Mouse (Mus musculus): ENCODE results near the gene Dnajc22.

GRCm38 (mm10) chr15:99096061-99096793 lies 3.3 kb downstream of the Dnajc22 start:
- TF ChIP-seq CTCF (IDR thresholded peaks at IDR 0.05; ENCODE audit: borderline replicate concordance, insufficient read depth, low read depth, low read length): no peak
- no peak for TF ChIP-seq POLR2A (IDR thresholded peaks at IDR 0.05; ENCODE audit: borderline replicate concordance, insufficient read depth, low read length)

Measured in cerebellum, adult 2 months (tissue).